Mouse (Mus musculus) cerebellum, adult 2 months (tissue): Measurements from ENCODE around the gene Gm3285.

Experiments used
- CTCF ChIP-seq: fragments of 200-500 bp; IDR thresholded peaks from 2 replicates; pipeline ENCODE4 v1.5.1; 2011; ENCODE audit warnings: low read depth, mild to moderate bottlenecking, control low read depth, low read length, moderate library complexity, borderline replicate concordance; ENCODE audit not compliant: insufficient read depth
- POLR2A ChIP-seq: fragments of 200-500 bp; IDR thresholded peaks from 2 replicates; pipeline ENCODE4 v1.6.1; 2011; ENCODE audit warnings: low read length, control low read depth, borderline replicate concordance; ENCODE audit not compliant: insufficient read depth

- TF ChIP-seq POLR2A = no peak
- peak; percentile 13; the same call in 1 of the 2 replicates for TF ChIP-seq CTCF
Measured at GRCm38 (mm10) chr10:77878985-77879384, 17.2 kb downstream of the Gm3285 start.
